Mouse (Mus musculus) MEL (cell line): ENCODE measurements around the gene Rapgef2.

Experiments
- EP300 ChIP-seq, 2 experiments: IDR thresholded peaks; 2 replicates each; pipeline ENCODE4 v1.6.1; 2011; ENCODE audit warnings: improper control_type of control experiment in 2 of 2, low read length in 2 of 2, low read depth in 1 of 2, mild to moderate bottlenecking in 1 of 2
- MAX ChIP-seq: IDR thresholded peaks from 2 replicates; pipeline ENCODE4 v1.6.1; 2011; ENCODE audit warnings: low read length, improper control_type of control experiment
- USF1 ChIP-seq: IDR thresholded peaks from 2 replicates; pipeline ENCODE4 v1.6.1; 2014; ENCODE audit warnings: low read depth, mild to moderate bottlenecking, inconsistent platforms, low read length, improper control_type of control experiment, moderate library complexity
- ZNF384 ChIP-seq: IDR thresholded peaks from 2 replicates; pipeline ENCODE4 v1.6.1; 2012; ENCODE audit warnings: low read depth, mild to moderate bottlenecking, inconsistent platforms, low read length, improper control_type of control experiment

GRCm38 (mm10) chr3:79253416-79253815 is 32.9 kb downstream of the Rapgef2 start:
- no peak for TF ChIP-seq EP300 (IDR thresholded peaks at IDR 0.05; ENCODE audit: low read depth in 1 of 2, low read length in 2 of 2)
- no peak for TF ChIP-seq USF1
- TF ChIP-seq ZNF384: no peak
- no peak for TF ChIP-seq MAX
